Mouse (Mus musculus): ENCODE measurements around the gene Fgd3.

The Fgd3 gene

DNA sequence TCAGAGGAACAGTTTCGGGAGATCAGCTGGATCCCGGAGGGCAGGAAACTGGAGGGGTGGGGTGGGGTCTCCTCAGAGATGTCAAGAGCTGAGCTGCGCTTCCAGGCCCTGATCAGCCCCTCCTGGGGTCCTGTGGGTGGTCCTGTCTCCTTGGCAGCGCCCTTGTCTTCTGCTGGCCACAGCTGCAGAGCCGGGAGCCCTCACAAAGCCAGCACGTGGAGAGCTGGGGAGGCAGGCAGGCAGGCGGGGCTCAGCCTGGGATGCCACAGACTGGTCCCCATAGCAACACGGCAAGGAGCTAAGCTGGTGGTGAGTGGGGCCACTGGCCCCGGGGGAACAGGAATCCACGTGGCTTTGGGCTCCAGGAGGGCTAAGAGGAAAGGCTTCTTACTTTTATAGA is at the start of gene Fgd3:
Gene Fgd3, minus strand, starts transcription at position 272 of the 400 bp plus-strand sequence.
- in situ Hi-C loops (cut with MboI, MseI) = no loop called here

DNA sequence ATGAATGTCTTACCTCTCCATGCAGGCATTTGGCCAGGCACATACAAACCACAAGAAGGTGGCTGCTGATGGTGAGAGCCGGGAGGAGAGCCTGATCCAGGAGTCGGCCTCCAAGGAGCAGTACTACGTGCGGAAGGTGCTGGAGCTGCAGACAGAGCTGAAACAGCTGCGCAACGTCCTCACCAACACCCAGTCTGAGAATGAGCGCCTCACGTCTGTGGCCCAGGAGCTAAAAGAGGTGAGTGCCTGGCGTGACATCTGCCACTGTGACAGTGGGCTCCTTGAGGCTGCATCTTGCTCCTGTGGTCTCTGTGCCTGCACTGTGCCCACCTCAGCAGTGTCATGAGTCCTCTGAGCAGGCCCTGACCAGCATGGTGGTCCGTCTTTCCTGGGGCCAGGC is 49.3 kb upstream of the Fgd3 start:
- in situ Hi-C loops (cut with MboI, MseI) = no loop called here

DNA sequence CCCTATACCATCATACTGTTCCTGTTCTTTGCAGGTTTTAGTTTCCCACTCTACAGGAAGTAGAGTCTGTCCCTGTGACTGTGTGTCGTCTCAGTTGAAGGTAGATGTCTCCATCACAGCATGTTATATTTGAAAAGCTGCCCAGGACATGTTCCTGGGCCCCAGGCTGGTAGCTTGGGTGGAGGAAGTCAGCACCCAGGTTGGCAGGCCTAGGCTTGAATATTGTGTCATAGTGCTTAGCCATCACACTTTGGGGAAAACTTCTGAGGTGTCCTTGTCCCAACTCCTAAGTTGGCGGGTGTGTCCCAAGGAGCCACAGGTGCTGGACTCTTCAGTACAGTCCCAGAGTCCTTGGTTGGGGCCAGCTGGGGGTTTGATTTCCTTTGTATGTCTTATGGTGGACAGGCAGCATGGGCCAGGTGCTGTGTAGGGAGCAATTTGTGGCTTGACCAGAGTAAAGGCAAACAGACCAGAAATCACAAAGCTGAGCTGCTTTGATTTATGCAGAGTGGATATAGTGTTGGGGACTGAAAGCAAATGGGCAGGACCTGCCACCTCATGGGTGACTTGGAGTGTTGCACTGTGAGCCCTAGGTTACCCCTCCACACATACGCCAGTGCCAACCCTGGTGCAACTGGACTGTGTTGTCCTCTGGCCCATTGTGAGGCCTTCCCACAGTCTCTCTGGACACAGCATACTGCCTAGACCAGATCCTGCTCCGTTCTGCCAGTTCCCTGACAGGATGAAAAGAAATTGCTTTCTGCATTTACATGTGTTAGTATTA is 47.7 kb upstream of the Fgd3 start:
- in situ Hi-C loops (cut with MboI, MseI) = no loop called here

DNA sequence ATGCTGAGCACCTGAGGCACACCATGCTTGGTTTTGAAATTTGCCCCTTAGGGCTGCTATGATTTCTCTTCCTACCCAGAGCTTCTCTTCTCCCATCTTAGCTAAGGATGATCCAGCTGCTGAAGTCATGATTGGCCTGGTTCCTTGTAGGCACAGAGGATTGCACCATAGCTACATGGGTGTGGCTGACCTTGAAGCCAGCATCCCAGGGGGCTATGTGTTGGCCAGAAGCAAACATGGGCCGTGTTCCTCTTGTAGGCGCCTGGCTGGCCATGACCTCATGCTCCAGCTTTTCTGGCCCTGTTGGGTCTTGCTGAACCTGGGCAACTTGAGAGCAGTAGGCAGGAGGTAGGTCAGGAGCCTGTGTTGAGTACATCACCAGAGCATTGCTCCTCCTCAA is 44.6 kb upstream of the Fgd3 start:
- in situ Hi-C loops (cut with MboI, MseI) = no loop called here

DNA sequence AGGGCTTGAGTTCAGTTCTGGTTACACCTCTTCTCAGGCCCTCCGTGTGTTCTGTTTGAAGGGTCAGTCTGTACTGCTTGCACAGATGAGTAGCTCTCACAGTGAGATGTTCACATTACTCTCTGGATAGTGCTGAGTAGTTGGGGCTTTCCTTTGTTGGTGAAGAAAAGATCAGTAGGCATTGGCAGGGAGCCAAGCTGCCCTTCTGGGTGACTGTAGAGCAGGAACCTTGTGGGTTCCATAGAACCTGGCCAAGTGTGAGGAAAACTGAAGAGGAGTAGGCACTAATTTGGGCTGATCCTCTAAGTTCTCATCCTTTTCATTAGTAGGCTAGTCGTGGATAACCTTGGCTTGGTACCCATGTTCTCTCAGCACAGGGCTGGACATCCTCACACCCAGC is 42.7 kb upstream of the Fgd3 start:
- in situ Hi-C loops (cut with MboI, MseI) = no loop called here

DNA sequence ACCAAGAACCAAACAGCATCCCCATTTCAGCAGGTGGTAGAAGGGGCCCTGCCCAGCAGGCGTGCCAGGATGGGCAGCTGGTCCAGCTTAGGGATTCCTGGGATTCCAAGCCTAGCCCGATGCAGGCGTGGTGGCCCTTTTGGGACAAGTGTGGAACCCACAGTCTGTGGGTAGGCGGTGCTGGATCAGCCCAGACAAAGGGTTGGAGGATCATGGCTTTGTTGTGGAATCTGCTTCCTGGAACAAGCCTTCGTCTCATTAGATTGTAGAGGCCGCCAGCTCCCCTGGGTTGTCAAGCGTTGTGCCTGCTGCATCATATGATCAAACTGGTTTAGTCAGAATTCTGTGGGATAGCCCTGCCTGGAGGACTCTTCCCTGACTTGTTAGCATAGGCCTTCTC is 42.3 kb upstream of the Fgd3 start:
- in situ Hi-C loops (cut with MboI, MseI) = no loop called here

DNA sequence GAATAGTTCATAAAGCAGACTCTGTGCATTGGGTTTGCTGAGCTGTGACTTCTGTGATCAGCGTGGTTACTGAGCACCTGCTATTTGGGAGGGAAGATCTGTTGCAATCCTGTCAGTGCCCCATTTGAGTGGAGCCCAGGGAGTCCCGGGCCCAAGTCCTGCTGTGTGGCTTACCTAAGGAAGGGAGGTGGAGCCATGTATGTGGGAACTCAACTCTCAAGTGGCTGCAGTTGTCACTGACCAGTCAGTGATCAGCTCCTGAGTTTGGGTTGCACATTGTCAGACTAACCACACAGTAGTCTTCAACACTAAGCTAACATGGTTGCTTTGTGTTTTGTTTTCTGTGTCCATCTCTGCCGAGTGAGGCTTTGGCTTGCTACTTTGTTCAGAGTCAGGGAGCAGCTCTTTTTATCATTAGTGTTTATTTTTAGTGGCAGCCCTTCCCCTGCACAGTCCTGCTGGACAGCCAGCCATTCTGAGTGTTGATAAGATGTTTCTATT is 40.8 kb upstream of the Fgd3 start:
- in situ Hi-C loops (cut with MboI, MseI) = no loop called here

DNA sequence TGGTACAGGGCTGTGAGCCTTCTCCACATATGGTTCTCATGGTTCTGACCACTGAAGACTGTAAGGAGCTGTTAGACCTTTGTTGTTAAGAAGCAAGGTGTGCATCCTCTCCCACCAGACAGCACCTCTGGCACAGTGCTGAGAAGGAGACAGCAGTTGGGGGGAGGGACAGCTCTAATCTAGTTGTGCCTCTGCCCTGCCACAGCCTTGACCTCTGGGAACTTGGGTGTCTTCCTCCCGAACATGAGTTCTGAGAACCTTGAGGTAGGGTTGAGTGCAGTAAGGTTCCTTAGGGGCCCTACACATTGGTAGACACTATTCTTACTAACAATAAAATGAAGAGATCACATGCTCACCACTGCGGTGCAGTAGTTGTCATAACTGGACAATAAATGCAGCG is 38.1 kb upstream of the Fgd3 start:
- in situ Hi-C loops (cut with MboI, MseI) = loop anchor here in 1 of 2 experiments (10.0 kb wide), 1 partner anchor 633 kb away; no protein-coding TSS in a partner anchor

DNA sequence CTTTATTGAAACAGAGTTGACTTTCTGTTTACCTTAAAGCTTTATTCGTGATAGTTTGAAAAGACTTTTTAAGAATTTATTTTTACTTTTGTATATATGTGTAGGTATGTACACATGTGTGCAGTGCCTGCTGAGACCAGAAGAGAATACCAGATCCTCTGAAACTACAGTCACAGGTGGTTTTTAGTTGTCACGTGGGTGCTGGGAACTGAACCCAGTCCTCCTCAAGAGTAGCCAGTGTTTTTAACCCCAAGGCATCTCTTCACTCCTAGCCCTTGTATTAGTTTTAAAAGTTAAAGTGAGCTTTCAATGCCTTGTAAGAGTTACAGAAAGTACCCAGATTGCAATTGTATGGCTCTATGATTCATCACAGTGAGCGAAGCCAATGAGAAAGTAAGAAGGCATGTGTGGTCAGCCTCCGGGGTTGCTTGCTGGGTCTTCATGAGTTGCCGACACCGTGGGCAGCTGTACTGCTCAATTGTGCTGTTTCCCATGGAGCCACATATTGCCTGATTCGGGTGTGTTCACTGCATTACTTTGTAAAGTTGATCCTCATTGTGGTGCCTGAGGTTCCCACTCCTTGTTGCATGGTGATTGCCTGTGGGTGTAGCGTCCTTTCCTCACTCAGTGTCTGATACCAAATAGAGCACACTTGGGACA is 37.4 kb upstream of the Fgd3 start:
- in situ Hi-C loops (cut with MboI, MseI) = loop anchor here in 1 of 2 experiments (10.0 kb wide), 1 partner anchor 633 kb away; no protein-coding TSS in a partner anchor

DNA sequence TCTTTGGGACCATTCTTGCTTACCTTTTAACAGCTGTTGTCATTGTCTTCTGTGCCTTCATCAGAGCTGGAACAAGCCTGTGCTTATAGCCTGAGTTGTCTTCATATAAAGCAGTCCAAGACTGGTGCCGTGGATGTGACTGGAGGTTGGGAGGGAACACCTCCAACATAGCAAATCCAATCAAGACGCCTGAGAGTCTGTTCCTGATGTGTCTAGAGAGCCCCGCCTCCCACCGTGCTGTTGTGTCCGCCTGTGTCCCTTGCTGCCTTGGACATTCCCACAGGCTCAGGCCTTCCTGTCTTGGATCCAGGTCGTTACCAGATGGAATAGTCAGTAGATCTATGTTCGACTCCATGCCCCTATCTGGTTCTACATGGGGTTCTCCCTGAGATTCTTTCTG is 36.0 kb upstream of the Fgd3 start:
- in situ Hi-C loops (cut with MboI, MseI) = loop anchor here in 1 of 2 experiments (10.0 kb wide), 1 partner anchor 631 kb away; no protein-coding TSS in a partner anchor

DNA sequence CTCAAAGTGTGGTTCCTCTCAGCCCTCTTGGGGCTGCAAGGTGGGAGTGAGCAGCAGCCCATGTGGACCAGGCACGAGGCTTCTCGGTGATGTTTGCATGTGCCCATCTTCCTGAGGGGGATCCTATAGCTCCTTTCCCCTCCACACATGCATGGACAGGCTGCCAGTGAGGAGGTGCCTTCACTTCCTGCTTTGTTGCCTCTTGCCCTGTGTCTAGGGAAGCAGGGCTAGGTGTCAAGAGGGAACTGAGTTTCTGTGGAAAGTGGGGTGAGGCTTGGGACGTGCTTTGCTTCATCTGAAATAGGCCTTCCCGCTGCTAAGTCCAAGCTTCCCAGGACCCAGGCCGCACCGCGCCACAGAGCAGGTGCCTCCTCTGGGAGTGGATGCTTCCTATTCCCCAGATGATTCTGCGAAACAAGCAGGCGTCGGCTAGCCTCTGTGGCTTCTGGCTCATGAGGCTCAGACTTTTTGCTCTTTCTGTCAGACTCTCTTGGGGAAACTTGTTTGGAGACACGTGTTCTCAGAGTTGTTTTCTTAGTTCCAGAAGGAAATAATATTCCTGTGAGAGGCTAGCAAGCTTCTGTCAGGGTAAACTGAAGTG is 35.5 kb upstream of the Fgd3 start:
- in situ Hi-C loops (cut with MboI, MseI) = loop anchor here in 1 of 2 experiments (10.0 kb wide), 1 partner anchor 631 kb away; no protein-coding TSS in a partner anchor

DNA sequence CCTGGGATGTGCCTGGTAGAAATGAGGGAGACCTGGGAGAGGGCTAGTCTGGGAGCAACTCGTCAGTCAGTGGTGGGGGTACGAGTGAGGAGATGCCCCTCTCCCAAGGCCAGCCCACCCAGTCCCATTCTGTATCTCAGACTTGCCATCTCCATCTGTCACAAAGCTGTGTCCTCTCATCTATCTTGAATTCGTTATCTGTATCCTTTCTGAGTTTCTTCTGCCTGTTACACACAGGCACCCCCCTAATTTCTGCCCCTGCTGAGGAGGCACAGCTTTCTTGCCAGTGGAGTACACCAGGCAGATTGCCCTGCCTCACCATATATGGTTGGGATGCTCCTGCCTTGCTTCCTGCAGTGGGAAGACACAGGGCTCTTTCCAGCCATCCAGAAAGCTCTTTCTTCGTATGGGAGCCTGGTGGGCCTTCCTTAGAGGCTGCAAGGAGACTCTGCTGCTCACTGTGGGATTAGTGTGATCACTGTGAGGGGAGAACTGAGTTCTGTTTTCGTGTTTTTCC is 33.9 kb upstream of the Fgd3 start:
- in situ Hi-C loops (cut with MboI, MseI) = loop anchor here in 1 of 2 experiments (10.0 kb wide), 1 partner anchor 629 kb away; no protein-coding TSS in a partner anchor

DNA sequence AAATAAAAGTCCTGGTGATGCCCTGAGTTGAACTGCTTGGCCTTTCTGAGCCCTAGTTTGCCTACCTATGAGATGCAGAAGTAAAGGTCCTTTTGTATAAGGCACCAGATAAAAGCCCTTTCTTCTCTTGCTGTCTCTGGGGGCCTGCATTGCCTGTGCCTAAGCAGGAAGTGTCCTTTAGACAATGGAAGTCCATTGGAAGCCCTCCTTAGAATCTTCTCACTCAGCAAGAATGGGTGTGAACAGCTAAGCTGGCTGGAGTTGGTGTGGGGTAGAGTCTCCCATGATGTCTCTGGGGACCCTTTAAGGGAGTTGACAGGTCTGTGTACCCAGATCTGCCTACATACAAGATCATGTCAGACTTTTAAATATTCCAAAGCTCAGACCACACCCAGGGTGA is 33.3 kb upstream of the Fgd3 start:
- in situ Hi-C loops (cut with MboI, MseI) = loop anchor here in 1 of 2 experiments (10.0 kb wide), 1 partner anchor 629 kb away; no protein-coding TSS in a partner anchor

DNA sequence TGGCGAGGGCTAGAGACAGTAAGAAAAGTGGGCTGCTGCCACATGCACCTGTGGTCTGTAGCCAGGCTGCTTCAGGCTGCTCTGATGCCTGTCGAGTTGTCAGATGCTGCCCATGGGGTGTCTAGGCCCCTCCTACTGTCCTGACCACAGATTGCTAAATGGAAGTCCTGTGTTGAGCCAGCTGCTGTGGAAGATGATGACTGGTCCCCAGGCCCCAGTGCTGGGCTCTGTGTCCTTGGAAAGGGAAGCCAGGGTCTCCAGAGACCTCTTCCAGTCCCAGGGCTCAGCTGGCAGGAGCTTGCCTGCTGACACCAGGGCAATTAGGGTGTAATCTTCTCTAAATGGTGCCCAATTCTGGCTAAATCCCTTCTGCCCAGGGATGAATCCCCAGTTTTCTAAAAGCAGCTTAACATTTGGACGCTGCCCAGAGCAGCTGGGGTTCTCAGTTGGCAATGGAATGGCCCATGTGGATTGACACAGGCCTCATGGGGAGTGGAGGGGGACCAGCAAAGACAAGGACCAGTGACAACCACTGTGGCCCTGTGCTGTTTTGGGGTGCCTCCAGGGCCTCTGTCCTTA is 32.6 kb upstream of the Fgd3 start:
- in situ Hi-C loops (cut with MboI, MseI) = loop anchor here in 1 of 2 experiments (10.0 kb wide), 1 partner anchor 628 kb away; no protein-coding TSS in a partner anchor

DNA sequence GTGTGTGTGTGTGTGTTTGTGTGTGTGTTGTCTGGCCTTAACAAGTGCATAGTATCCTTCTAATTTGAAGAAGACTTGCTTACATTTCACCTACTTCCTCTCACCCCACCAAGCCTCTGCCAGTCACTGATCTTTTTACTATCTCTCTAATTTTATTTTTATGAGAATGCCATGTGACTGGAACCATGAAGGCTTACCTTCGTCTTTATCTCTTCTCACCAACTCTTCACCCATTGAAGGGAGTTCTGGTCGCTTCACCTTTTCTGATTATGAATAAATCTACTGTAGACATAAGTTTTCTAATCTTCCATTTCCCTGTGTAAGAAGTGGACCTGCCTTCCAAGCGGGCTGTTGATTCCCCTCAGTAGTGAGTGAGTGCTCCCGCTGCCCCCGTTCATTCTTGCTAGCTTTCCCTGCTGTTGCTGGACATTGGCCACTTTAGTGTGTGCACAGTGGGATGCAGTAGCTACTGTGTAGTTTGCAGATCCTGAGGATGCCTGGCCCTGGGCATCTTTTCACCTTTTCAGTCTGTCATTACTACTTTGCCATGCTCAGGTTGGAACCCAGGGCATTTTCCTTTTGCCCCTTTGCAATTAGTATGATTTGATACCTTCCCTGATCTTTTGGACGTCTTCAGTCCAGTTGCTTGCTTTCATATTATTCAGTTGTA is 29.9 kb upstream of the Fgd3 start:
- in situ Hi-C loops (cut with MboI, MseI) = loop anchor here in 1 of 2 experiments (10.0 kb wide), 1 partner anchor 625 kb away; no protein-coding TSS in a partner anchor

DNA sequence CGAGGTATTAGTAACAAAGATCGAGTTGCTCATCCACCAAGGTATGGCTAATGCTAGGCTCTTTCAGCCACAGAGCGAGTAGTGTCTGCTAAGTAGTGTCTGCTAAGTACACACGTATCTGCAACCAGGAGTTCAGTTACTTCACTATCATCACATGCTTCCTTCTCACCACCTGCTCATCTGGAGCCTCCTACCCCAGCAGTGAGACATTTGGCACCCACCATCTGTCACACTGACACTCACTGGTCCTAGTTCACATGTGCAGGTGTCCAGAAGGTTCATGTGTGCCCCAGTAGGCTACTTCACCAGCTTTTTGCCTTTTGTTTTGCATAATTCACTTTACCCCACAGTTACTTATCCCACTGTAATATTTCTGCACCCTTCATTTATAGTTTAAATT is 29.2 kb upstream of the Fgd3 start:
- in situ Hi-C loops (cut with MboI, MseI) = no loop called here

DNA sequence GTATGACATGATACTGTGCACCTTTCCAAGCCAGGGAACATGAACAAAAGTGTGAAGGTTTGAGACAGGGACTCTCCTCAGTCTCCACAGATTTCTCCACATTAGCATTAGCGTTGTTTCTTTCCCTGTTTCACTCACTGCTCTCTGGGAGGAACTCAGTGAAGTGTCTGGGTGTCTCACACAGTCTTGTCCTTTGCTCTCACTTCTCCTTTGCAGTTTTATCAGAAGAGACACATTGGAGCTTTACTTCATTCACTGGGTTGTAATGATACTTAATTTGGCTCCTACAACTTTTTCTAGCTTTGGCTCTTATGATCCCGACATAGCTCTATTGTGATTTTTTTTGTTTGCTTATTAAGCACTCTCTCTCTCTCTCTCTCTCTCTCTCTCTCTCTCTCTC is 28.4 kb upstream of the Fgd3 start:
- in situ Hi-C loops (cut with MboI, MseI) = no loop called here

DNA sequence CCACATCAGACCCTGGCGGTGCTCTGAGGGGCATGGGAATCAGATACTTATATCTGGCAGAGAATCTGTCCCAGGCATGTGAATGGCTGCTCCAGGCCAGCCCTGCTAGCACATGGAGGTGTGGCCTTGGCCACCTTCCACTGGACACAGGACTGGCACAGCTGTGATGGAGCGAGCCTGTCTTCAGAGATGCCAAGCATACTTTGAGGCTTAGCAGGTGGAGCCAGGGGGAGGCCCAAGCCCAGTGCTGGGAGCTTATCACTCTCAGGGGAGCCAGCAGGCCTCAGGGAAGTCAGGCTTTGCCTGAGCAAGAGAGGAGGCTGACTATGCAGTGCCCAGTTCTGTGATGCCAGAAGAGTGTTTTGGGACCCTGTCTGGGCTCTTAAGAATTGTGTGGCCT is 25.4 kb upstream of the Fgd3 start:
- in situ Hi-C loops (cut with MboI, MseI) = no loop called here

DNA sequence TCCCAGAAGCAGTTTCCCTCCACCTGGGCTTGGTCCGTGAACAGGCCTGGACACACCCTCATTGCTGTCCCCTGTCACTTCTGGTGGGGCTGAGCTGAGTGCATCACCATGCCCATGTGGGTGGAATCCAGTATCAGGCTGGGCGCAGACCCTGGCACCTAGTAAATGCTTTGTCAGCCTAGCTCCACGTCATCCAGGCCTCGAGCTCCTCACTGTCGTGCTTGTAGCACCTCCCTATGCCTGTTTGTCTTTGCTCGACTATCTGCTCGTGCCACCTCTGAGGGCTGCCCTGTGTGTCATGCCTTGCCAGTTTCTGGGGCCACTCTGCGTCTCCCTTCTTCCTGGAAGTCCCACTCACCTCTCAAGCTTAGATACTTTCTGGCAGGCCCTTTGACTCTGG is 24.5 kb upstream of the Fgd3 start:
- in situ Hi-C loops (cut with MboI, MseI) = no loop called here

DNA sequence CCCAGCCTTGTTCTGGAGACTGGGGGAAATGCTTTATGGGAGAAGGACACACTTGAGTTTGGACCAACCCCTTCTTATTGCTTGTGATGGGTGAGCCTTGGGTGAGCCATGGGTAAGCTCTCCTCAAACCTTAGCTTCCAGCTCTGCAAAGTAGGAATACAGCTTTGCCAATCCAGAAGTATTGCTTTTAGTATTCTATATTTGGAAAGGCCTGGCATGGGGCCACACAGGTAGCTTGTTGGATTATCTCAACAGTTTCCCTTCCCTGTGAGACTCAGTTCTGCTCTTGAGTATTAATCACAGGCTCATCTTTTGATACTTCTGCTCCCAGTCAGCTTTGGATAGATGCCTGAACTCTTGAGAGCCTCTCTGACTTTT is 22.6 kb upstream of the Fgd3 start:
- in situ Hi-C loops (cut with MboI, MseI) = no loop called here

Data from T-helper 17 cell (primary cell).